Mouse (Mus musculus) CH12.LX (cell line): ENCODE results near the gene Tnfrsf11a. TPM values are rescaled to one million over a fixed set of nuclear protein-coding genes. Genes with fewer than 3 reads are reported as not detected.

Experiments used
- DNase-seq: peaks from one replicate; pipeline ENCODE4 v3.0.0-alpha.2; 2013; ENCODE audit errors: extremely low read depth
- H3K27ac ChIP-seq: 2 replicates; pipeline ENCODE4 v1.5.1; 2012; ENCODE audit warnings: low read depth, mild to moderate bottlenecking, control low read depth, moderate library complexity; ENCODE audit not compliant: insufficient read depth
- H3K27me3 ChIP-seq: replicated peaks from 2 replicates; pipeline ENCODE3; 2012; ENCODE audit warnings: inconsistent platforms
- H3K36me3 ChIP-seq, 2 experiments: replicated peaks in 1 of 2; 2 replicates each; pipeline versions ENCODE3 to v1.6.1; 2012; ENCODE audit warnings: inconsistent platforms in 1 of 2, low read length in 1 of 2, mild to moderate bottlenecking in 1 of 2, mixed read lengths in 1 of 2, moderate library complexity in 1 of 2; ENCODE audit not compliant: control insufficient read depth in 1 of 2, insufficient read depth in 1 of 2
- H3K4me1 ChIP-seq, 2 experiments: 2 replicates each; pipeline ENCODE4 v1.6.1; 2012; ENCODE audit warnings: inconsistent platforms in 1 of 2, moderate library complexity in 1 of 2; ENCODE audit not compliant: insufficient read depth in 2 of 2, control insufficient read depth in 1 of 2
- H3K4me2 ChIP-seq: 2 replicates; pipeline ENCODE4 v1.6.1; 2012; ENCODE audit warnings: low read depth, mild to moderate bottlenecking, control low read depth; ENCODE audit not compliant: poor library complexity, insufficient read depth, severe bottlenecking
- H3K4me3 ChIP-seq, 3 experiments: fragments of 150-350 bp in 1 of 3; sonication (generic) in 1 of 3; replicated peaks in 1 of 3; 2 replicates each; pipeline versions ENCODE3 to v1.5.1; 2011 to 2012; ENCODE audit warnings: low read depth in 2 of 3, low read length in 2 of 3, mild to moderate bottlenecking in 2 of 3, moderate library complexity in 2 of 3, control low read depth in 1 of 3, improper control_type of control experiment in 1 of 3, inconsistent platforms in 1 of 3, mixed read lengths in 1 of 3; ENCODE audit not compliant: poor library complexity in 1 of 3
- H3K79me2 ChIP-seq: replicated peaks from 2 replicates; pipeline ENCODE4 v1.6.1; 2012; ENCODE audit warnings: mild to moderate bottlenecking, moderate library complexity; ENCODE audit not compliant: control insufficient read depth, poor library complexity, insufficient read depth, severe bottlenecking; ENCODE audit errors: extremely low read depth
- H3K9ac ChIP-seq: 2 replicates; pipeline ENCODE4 v1.6.1; 2012; ENCODE audit warnings: low read depth, mild to moderate bottlenecking, control low read depth, moderate library complexity; ENCODE audit not compliant: insufficient read depth
- H3K9me3 ChIP-seq: replicated peaks from 2 replicates; pipeline ENCODE3; 2012; ENCODE audit warnings: low read length, inconsistent platforms, mixed read lengths
- BHLHE40 ChIP-seq: IDR thresholded peaks from 2 replicates; pipeline ENCODE4 v1.6.1; 2011; ENCODE audit warnings: mild to moderate bottlenecking, low read depth, low read length, improper control_type of control experiment
- CHD2 ChIP-seq: IDR thresholded peaks from 2 replicates; pipeline ENCODE4 v1.6.1; 2011; ENCODE audit warnings: low read length, improper control_type of control experiment
- E2F4 ChIP-seq: IDR thresholded peaks from 2 replicates; pipeline ENCODE4 v1.6.1; 2011; ENCODE audit warnings: low read depth, low read length, improper control_type of control experiment; ENCODE audit not compliant: insufficient replicate concordance
- ETS1 ChIP-seq: conservative IDR thresholded peaks from 2 replicates; pipeline ENCODE4 v1.6.1; 2012; ENCODE audit warnings: low read depth, mild to moderate bottlenecking, inconsistent platforms, low read length, improper control_type of control experiment, moderate library complexity
- GABPA ChIP-seq: IDR thresholded peaks from 2 replicates; pipeline ENCODE4 v1.6.1; 2012; ENCODE audit warnings: low read depth, low read length, improper control_type of control experiment, inconsistent platforms; ENCODE audit not compliant: insufficient replicate concordance
- IRF4 ChIP-seq: IDR thresholded peaks from 2 replicates; pipeline ENCODE4 v1.6.1; 2014; ENCODE audit warnings: low read depth, mild to moderate bottlenecking, inconsistent platforms, low read length, improper control_type of control experiment
- JUN ChIP-seq: IDR thresholded peaks from 2 replicates; pipeline ENCODE4 v1.6.1; 2011; ENCODE audit warnings: low read depth, mild to moderate bottlenecking, low read length, improper control_type of control experiment, moderate library complexity; ENCODE audit not compliant: insufficient read depth
- JUND ChIP-seq: conservative IDR thresholded peaks from 2 replicates; pipeline ENCODE4 v1.6.1; 2011; ENCODE audit warnings: low read depth, low read length, improper control_type of control experiment
- MAX ChIP-seq: IDR thresholded peaks from 2 replicates; pipeline ENCODE4 v1.6.1; 2011; ENCODE audit warnings: low read length, improper control_type of control experiment
- MEF2A ChIP-seq: IDR thresholded peaks from 2 replicates; pipeline ENCODE4 v1.6.1; 2014; ENCODE audit warnings: low read depth, mild to moderate bottlenecking, inconsistent platforms, low read length, improper control_type of control experiment, borderline replicate concordance
- NRF1 ChIP-seq: IDR thresholded peaks from 2 replicates; pipeline ENCODE4 v1.6.1; 2014; ENCODE audit warnings: low read depth, mild to moderate bottlenecking, inconsistent platforms, low read length, improper control_type of control experiment, moderate library complexity
- PAX5 ChIP-seq: IDR thresholded peaks from 2 replicates; pipeline ENCODE4 v1.6.1; 2012; ENCODE audit warnings: low read length, inconsistent platforms, mixed read lengths
- POLR2A ChIP-seq: IDR thresholded peaks from 2 replicates; pipeline ENCODE4 v1.6.1; 2011; ENCODE audit warnings: low read depth, mild to moderate bottlenecking, improper control_type of control experiment, low read length
- POLR2AphosphoS2 ChIP-seq: IDR thresholded peaks from 2 replicates; pipeline ENCODE4 v1.6.1; 2011; ENCODE audit warnings: low read depth, low read length, improper control_type of control experiment
- RAD21 ChIP-seq: IDR thresholded peaks from 2 replicates; pipeline ENCODE4 v1.6.1; 2011; ENCODE audit warnings: low read depth, mild to moderate bottlenecking, low read length, improper control_type of control experiment, moderate library complexity
- SIN3A ChIP-seq: IDR thresholded peaks from 2 replicates; pipeline ENCODE4 v1.6.1; 2012; ENCODE audit warnings: low read length, improper control_type of control experiment, inconsistent platforms
- UBTF ChIP-seq: IDR thresholded peaks from 2 replicates; pipeline ENCODE4 v1.6.1; 2012; ENCODE audit warnings: low read depth, mild to moderate bottlenecking, inconsistent platforms, low read length, improper control_type of control experiment, moderate library complexity
- ZNF384 ChIP-seq: IDR thresholded peaks from 2 replicates; pipeline ENCODE4 v1.6.1; 2012; ENCODE audit warnings: low read depth, low read length, improper control_type of control experiment, inconsistent platforms
- dilution Hi-C: fragments of 300-500 bp; cut with MboI; formaldehyde crosslinking; loops from 2 replicates; pipeline ENCODE4 v1.14.3; 2020; ENCODE audit warnings: low sequenced_read_pairs; ENCODE audit not compliant: extremely low pct_unique_long_range_greater_than_20kb, extremely low pct_ligation_motif_present
- in situ Hi-C: fragments of 300-500 bp; cut with MboI; formaldehyde crosslinking; loops from 3 replicates; pipeline ENCODE4 v1.14.3; 2019; ENCODE audit warnings: low sequenced_read_pairs, low pct_ligation_motif_present, low pct_unique_long_range_greater_than_20kb, mixed read lengths
- polyA plus RNA-seq: library from polyadenylated mRNA; unstranded; fragments of >175 nt; gene quantifications from 2 replicates; pipeline ENCODE4 v1.2.1, GENCODE M21; 2012; ENCODE audit warnings: low read depth; ENCODE audit not compliant: insufficient read length
- total RNA-seq, 2 experiments: library from RNA; depleted of rRNA; stranded (reverse); fragments of 300-350 nt in 1 of 2; fragments of >200 nt in 1 of 2; gene quantifications; 2 replicates each; pipeline ENCODE4 v1.2.3; 2012 to 2014

Tnfrsf11a gene
- total and polyA plus RNA-seq, 3 experiments = 0.20 to 2.5 (median 0.28) TPM

- peaks cover 0 to 3% of the 10 kb centered on the region in 2 experiments; a peak in 1 of 4 replicates for H3K4me1 ChIP-seq
- no peak for TF ChIP-seq MEF2A
- TF ChIP-seq ETS1 = no peak
- TF ChIP-seq JUN = no peak
- TF ChIP-seq SIN3A = no peak
- TF ChIP-seq NRF1 = no peak
- no peak for TF ChIP-seq BHLHE40
- no peak for TF ChIP-seq UBTF
- TF ChIP-seq PAX5 = no peak
- peaks cover 0 to 2% of the 10 kb centered on the region in 2 experiments for H3K36me3 ChIP-seq
- in situ Hi-C loops (no loop called here), dilution Hi-C loops (no loop called here)
- no peak overlapping the region for H3K9ac ChIP-seq
- DNase-seq = no peak
- no peak overlapping the region for H3K4me2 ChIP-seq
- no peaks in the 10 kb centered on the region for H3K79me2 ChIP-seq
- no peaks in the 10 kb centered on the region for H3K27me3 ChIP-seq
- H3K4me3 ChIP-seq = no peak overlapping the region
- no peak overlapping the region for H3K27ac ChIP-seq
- H3K9me3 ChIP-seq = no peaks in the 10 kb centered on the region
Measured at GRCm38 (mm10) chr1:105814402-105815270, 34.1 kb downstream of the Tnfrsf11a start.

- no peak overlapping the region for H3K4me2 ChIP-seq
- H3K27ac ChIP-seq = no peak overlapping the region
- H3K79me2 ChIP-seq = no peaks in the 10 kb centered on the region
- H3K9ac ChIP-seq = no peak overlapping the region
- DNase-seq = no peak
- in situ Hi-C loops (no loop called here), dilution Hi-C loops (no loop called here)
- H3K27me3 ChIP-seq = no peaks in the 10 kb centered on the region
- H3K4me1 ChIP-seq = peaks cover 0 to 3% of the 10 kb centered on the region in 2 experiments; a peak in 1 of 4 replicates
- H3K4me3 ChIP-seq = no peak overlapping the region
- no peak for TF ChIP-seq POLR2AphosphoS2
- TF ChIP-seq JUN = no peak
- H3K9me3 ChIP-seq = no peaks in the 10 kb centered on the region
- H3K36me3 ChIP-seq = peaks cover 0 to 2% of the 10 kb centered on the region in 2 experiments
Measured at GRCm38 (mm10) chr1:105815310-105815709, 34.8 kb downstream of the Tnfrsf11a start.

GRCm38 (mm10) chr1:105815736-105816135, 35.2 kb downstream of the Tnfrsf11a start:
- Histone ChIP-seq H3K27me3 (no peaks in the 10 kb centered on the region), H3K4me2 (no peak overlapping the region), H3K36me3 (peaks cover 0 to 2% of the 10 kb centered on the region in 2 experiments), H3K9ac (no peak overlapping the region), H3K4me3 (no peak overlapping the region)
- in situ Hi-C loops (no loop called here), dilution Hi-C loops (no loop called here)
- TF ChIP-seq RAD21 (no peak), ZNF384 (no peak), GABPA (no peak), BHLHE40 (no peak), JUND (no peak), POLR2A (no peak), CHD2 (no peak), MAX (no peak), E2F4 (no peak), IRF4 (no peak)
- TF ChIP-seq, all 38 proteins: peak for 0
- H3K27ac ChIP-seq = no peak overlapping the region
- H3K9me3 ChIP-seq = no peaks in the 10 kb centered on the region
- H3K79me2 ChIP-seq = no peaks in the 10 kb centered on the region
- DNase-seq = no peak
- peaks cover 0 to 3% of the 10 kb centered on the region in 2 experiments; a peak in 1 of 4 replicates for H3K4me1 ChIP-seq
